Mouse (Mus musculus) right cerebral cortex, adult 18-20 months (tissue): Measurements from ENCODE around the gene Olfr1359.
"Not testable (repeated sequence)": the region's sequence is repeated elsewhere in the genome, so short reads cannot be mapped to it uniquely, and the experiment has no call there.

Experiments used
- DNase-seq: peaks from one replicate; pipeline ENCODE4 v3.0.0; 2022; ENCODE audit warnings: mixed read lengths

Gene Olfr1359

DNA sequence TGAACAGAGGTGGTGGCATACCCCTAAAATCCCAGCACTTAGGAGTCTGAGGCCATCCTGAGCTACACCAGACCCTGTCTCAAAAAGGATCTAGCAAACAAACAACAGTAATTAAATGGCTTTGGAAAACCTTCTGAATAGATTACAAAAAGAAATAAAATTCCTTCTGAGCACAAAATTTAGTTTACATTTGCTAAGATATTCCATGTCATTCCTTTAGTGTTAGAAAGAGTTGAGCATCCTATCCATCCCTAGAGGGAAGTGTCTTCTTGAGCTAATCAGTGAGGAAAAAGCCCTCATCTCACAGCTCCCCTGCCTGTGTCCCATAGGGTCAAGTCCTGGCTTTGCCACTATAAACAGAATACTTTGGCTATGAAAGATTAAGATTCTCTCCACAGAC, at the start of gene Olfr1359:
TSS of gene Olfr1359 (plus strand) at position 301 of the 400 bp plus-strand sequence.
- DNase-seq: no peak

DNA sequence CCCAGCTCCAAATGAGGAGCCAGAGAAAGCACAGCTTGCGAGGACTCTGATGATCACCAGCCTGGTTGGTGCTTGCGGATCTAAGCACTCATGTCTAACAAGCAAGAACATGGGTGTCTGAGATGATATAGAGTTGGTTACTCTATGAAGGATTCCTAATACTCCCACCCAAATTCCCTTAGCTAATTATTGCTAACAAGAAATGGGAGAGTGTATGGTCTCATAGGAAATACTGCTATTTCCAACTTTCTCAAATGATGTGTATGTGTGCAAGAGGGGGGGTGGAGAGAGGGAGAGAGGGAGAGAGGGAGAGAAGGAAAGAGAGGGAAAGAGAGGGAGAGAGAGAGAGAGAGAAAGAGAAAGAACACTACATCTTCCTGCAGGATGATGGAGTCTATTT, 34.6 kb upstream of the Olfr1359 start, which contains the start of gene Olfr1361:
TSS of gene Olfr1361 (minus strand) at position 101 of the 400 bp plus-strand sequence.
- DNase-seq: no peak

GRCm38 (mm10) chr13:21677305-21677704, 20.6 kb upstream of the Olfr1359 start, which contains the start of gene Olfr1360:
TSS of gene Olfr1360 (minus strand) at chr13:21677405.
- no peak for DNase-seq

DNA sequence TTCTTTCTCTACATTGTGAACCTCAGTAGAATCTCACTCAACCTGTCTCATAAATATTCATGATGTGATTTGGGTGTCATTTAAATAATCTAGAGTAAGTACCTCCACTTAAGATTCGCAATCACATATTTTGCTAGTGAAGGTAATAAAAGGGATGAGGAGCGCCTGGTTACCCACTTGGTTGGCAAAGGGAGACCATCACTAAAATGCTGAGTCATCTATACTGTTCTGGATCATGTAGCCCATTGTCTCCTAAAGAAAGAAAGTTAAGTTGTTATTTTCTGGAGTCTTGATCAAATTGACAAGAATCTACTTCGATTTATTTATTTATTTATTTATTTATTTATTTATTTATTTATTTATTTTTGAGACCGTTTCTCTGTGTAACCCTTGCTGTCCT, 8.8 kb downstream of the Olfr1359 start:
- DNase-seq: no peak

- DNase-seq: peak; percentile 90
Observed at GRCm38 (mm10) chr13:21710031-21710711, 12.3 kb downstream of the Olfr1359 start.

- DNase-seq: peak; percentile 77
Observed at GRCm38 (mm10) chr13:21710821-21711525, 13.1 kb downstream of the Olfr1359 start.

DNA sequence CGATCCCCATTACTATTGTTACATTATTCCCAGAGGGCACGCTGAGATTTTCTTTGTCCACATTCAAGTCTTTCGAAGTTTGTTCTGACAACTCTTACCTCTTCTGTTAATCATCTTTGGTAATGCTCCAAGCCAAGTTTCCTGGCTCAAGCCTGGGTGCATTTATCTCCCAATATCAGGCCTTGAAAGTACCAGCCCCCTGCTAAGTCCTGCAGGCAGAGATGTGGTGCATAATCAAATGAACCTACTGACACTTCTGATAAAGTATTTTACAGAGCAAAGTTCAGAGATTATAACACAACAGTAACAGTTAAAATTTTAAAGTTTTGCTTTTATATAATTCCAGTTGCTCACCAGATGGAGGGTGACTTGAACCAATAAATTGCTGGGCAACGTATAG, 13.8 kb downstream of the Olfr1359 start:
- DNase-seq: no peak

DNA sequence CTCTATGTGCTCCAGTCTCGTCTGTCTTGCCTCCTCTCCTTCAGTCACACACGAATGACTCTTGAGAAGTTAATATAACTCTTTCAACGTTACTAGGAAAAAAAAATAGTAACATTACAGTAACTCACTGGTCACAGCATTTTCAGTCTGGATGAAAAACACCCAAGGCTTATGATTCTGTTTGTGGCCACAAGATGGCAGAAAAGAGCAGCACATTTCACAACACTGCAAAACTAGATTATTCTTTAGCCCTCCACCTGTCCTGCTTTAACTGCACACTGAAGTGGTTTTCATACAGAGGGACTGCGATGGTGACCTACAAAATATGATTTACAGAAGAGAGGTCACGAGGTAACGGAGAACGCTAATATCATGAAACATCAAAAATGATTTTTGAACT, 16.8 kb downstream of the Olfr1359 start:
- peak; percentile 75 for DNase-seq

- DNase-seq: peak; percentile 22
Observed at GRCm38 (mm10) chr13:21715131-21715863, 17.4 kb downstream of the Olfr1359 start.

- DNase-seq: peak; percentile 91
Observed at GRCm38 (mm10) chr13:21715864-21716539, 18.1 kb downstream of the Olfr1359 start, which contains the start of the genes Hist1h2bl and Hist1h2ai. TSS of gene Hist1h2bl (minus strand) at chr13:21716143. TSS of gene Hist1h2ai (plus strand) at chr13:21716422.

DNA sequence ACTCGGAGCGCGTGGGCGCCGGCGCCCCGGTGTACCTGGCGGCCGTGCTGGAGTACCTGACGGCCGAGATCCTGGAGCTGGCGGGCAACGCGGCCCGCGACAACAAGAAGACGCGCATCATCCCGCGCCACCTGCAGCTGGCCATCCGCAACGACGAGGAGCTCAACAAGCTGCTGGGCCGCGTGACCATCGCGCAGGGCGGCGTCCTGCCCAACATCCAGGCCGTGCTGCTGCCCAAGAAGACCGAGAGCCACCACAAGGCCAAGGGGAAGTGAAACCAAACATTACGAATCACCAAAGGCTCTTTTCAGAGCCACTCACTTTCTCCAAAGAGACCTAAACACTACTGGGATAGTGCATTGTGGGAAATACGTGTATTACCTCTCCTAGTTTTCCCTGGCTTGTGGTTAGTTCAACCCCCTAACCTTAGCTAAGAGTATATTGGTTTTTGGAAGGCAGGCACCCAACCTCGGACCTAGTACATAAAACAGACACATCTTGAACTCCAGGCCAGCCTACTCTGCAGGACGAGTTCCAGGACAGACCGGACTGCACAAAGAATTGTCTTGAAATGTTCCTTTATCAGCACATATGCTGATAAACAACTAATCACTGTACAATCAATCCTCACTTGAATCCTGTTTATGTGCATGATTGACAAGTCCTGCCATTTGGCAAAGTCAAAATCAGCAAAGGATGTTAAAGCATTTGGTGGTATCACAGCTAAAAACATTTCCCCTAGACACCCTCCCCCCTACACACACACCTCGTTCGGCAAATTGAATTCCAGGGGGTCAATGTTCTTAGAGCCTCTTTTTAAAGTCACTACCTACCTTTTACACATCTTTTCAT, 18.9 kb downstream of the Olfr1359 start:
- not testable (repeated sequence) for DNase-seq

DNA sequence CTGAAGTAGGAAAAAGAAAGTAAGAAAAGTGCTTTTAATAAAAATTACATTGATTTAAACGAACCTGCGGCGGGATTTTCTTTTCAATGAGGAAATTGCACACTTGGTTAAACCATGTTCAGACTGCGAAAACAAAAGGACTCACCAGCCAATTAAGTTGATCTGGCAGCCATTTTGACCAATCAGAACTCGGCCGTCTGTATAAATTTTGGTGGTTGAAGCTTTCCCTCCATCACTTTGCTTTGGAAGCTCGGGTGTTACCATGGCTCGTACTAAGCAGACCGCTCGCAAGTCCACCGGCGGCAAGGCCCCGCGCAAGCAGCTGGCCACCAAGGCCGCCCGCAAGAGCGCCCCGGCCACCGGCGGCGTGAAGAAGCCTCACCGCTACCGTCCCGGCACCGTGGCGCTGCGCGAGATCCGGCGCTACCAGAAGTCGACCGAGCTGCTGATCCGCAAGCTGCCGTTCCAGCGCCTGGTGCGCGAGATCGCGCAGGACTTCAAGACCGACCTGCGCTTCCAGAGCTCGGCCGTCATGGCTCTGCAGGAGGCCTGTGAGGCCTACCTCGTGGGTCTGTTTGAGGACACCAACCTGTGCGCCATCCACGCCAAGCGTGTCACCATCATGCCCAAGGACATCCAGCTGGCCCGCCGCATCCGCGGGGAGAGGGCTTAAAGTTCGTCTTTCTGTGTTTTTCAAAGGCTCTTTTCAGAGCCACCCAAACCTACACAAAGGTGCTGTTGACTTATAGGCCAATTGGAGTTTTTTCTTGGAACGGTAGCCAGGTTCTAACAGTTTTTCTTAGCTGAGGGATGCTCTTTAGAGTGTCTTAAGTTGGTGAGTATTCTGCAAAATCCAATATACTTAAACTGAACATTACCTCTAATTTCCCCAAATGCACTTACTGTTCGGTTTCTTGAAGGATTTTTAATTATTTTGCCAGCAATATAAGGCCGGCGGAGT, 19.8 kb downstream of the Olfr1359 start, which contains the start of gene Hist1h3h:
TSS of gene Hist1h3h (plus strand) at position 263 of the 961 bp plus-strand sequence.
- DNase-seq: peak; percentile 91

DNA sequence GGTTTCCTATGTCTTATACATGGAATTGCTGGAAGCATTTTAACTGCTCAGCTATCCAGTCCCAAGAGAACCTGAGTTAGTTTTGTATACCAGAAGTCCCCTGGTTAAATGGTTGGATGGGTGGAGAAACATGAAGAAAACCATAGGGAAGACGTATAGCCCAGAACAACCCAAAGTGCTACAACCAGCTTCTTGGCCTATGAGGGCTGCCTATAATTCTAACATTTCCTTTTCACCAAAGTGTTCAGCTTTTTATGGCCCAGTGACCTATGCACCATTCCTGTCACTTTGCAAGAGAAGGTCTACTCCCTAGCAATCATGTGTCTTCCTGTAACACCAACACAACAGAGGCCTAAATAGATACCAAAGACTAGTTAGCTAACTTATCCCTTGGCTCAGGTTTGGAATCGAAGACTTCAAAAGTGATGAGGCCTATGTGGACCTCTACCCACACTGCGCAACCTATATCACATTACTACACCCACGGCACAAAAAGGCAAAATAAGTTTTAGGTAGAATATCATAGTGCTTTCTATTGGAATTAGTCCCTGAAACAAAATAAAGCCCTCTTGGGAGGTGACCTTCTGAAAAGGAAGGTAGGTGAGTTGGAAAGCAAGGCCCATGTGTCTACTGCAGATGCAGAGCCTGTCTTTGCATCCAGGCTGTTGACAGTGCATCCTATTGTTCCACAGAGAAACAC, 20.6 kb downstream of the Olfr1359 start:
- DNase-seq: no peak

- DNase-seq: not testable (repeated sequence)
Observed at GRCm38 (mm10) chr13:21721107-21721756, 23.3 kb downstream of the Olfr1359 start.

- peak; percentile 64 for DNase-seq
Observed at GRCm38 (mm10) chr13:21721757-21722372, 24.0 kb downstream of the Olfr1359 start, which contains the start of gene Hist1h2bm. TSS of gene Hist1h2bm (plus strand) at chr13:21722044.

DNA sequence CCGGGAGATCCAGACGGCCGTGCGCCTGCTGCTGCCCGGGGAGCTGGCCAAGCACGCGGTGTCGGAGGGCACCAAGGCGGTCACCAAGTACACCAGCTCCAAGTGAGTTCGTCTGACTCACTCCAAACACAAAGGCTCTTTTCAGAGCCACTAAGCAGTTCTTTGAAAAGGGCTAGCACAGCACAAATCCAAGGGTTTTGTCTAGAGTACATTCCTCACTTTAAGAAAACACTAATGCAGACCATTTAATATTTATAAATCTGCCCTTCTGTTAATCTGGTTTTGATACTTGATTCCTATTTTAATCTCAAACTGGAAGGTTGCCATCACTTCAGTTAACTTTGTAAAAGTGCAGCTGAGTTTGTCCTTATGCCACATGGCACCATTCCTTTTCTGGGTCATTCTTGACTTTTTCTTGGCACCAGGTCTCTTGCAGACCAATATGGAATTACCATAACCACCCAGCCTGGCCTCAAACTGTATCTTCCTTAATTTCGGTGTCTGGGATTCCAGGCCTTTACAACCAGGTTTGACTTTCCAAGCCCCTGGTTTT, 24.5 kb downstream of the Olfr1359 start:
- DNase-seq: no peak

- no peak for DNase-seq
Observed at GRCm38 (mm10) chr13:21722993-21723836, 25.3 kb downstream of the Olfr1359 start.
